Comparison of ENCODE assay signal across 12 mouse cellular contexts in the genomic region with DNA sequence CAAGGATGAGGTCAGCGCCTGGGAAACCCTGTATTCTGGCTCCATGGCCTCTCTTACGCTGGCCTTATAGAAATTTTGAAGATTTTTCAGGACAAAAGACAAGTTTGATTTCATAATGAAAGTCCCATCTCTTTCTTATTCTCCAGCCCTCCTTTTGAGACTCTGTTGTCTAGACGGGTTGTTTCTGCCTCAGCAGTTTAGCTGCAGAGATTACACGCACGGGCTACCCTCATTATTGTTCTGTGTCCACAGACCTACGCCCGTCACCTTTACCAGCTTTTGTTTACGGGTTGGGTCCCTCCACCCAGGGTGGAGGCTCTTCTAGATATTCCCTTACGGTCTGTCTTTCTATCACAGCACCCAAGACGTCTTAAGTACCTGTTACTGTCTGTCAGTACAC. TPM values are rescaled to one million over a fixed set of nuclear protein-coding genes. Genes with fewer than 3 reads are reported as not detected.
DNase-seq lines count a peak whose midpoint lies in the region; ATAC-seq and TF ChIP-seq lines count a peak whose summit lies in the region.
"Had no signal": no experiment of that assay in that cellular context is flagged by ENCODE, and none has a peak within 500 bp of the region (broad histone marks: within the 10 kb centered on the region; RNA-seq: fewer than 3 reads in every experiment).

No protein-coding gene starts in this region.

- H3K9me3 ChIP-seq in heart, embryonic 12.5 days (replicated peaks) = peaks cover 5% of the 10 kb centered on the region; the same call in 1 of the 2 replicates
- peaks cover 3% of the 10 kb centered on the region; the same call in 1 of the 2 replicates for H3K9me3 ChIP-seq in midbrain, embryonic 16.5 days (replicated peaks; ENCODE audit: control insufficient read depth, low read length, poor library complexity, severe bottlenecking)
- 0 out of 2 replicates have a peak, but pooled peaks cover 4% of the 10 kb centered on the region for H3K9me3 ChIP-seq in midbrain, postnatal 0 days (ENCODE audit: low read length)
- H3K9me3 ChIP-seq in limb, embryonic 10.5 days (replicated peaks) = peaks cover 5% of the 10 kb centered on the region
- H3K9me3 ChIP-seq in stomach, embryonic 16.5 days (replicated peaks; ENCODE audit: control insufficient read depth, low read length) = peaks cover 6% of the 10 kb centered on the region

- H3K27me3 ChIP-seq in heart, embryonic 12.5 days (replicated peaks) = no peaks in the 10 kb centered on the region
- H3K27me3 ChIP-seq in midbrain, embryonic 16.5 days (ENCODE audit: control insufficient read depth, insufficient read depth, low read depth, low read length) = no peaks in the 10 kb centered on the region
- H3K27me3 ChIP-seq in midbrain, postnatal 0 days (ENCODE audit: insufficient read depth, low read length) = no peaks in the 10 kb centered on the region
- H3K27me3 ChIP-seq in limb, embryonic 10.5 days (ENCODE audit: low read depth, poor library complexity, severe bottlenecking) = no peaks in the 10 kb centered on the region
- no peaks in the 10 kb centered on the region for H3K27me3 ChIP-seq in stomach, embryonic 16.5 days (ENCODE audit: control insufficient read depth, insufficient read depth, low read length)
- H3K27me3 ChIP-seq: embryonic facial prominence, embryonic 12.5 days had no signal

- peaks cover 67% of the 10 kb centered on the region for H3K4me1 ChIP-seq in heart, embryonic 12.5 days (replicated peaks)
- peaks cover 34% of the 10 kb centered on the region for H3K4me1 ChIP-seq in midbrain, embryonic 16.5 days (ENCODE audit: control insufficient read depth, insufficient read depth, low read length)
- peaks cover 16% of the 10 kb centered on the region; the same call in 1 of the 2 replicates for H3K4me1 ChIP-seq in midbrain, postnatal 0 days (ENCODE audit: insufficient read depth, low read length)
- peaks cover 42% of the 10 kb centered on the region for H3K4me1 ChIP-seq in limb, embryonic 10.5 days
- peaks cover 51% of the 10 kb centered on the region for H3K4me1 ChIP-seq in stomach, embryonic 16.5 days (ENCODE audit: control insufficient read depth, insufficient read depth, low read length)

- no peak overlapping the region for H3K4me3 ChIP-seq in heart, embryonic 12.5 days
- H3K4me3 ChIP-seq in midbrain, embryonic 16.5 days (ENCODE audit: low read depth, low read length) = no peak overlapping the region
- H3K4me3 ChIP-seq in midbrain, postnatal 0 days (ENCODE audit: low read depth, low read length) = no peak overlapping the region
- H3K4me3 ChIP-seq in limb, embryonic 10.5 days = no peak overlapping the region
- H3K4me3 ChIP-seq in stomach, embryonic 16.5 days (replicated peaks; ENCODE audit: low read length) = no peak overlapping the region
- H3K4me3 ChIP-seq: embryonic facial prominence, embryonic 12.5 days had no signal

- H3K9ac ChIP-seq in heart, embryonic 12.5 days = 0 out of 2 replicates have a peak overlapping the region, but pooled peaks have one; percentile 8
- H3K9ac ChIP-seq in midbrain, embryonic 16.5 days (ENCODE audit: low read depth, low read length) = no peak overlapping the region
- no peak overlapping the region for H3K9ac ChIP-seq in midbrain, postnatal 0 days (replicated peaks; ENCODE audit: low read length, poor library complexity, severe bottlenecking)
- H3K9ac ChIP-seq in stomach, embryonic 16.5 days (ENCODE audit: low read length) = peak overlapping the region; percentile 8; the same call in 1 of the 2 replicates
- H3K9ac ChIP-seq: embryonic facial prominence, embryonic 12.5 days had no signal

- no peak for ATAC-seq in heart, embryonic 12.5 days (ENCODE audit: insufficient number of reproducible peaks, low FRiP score)
- no peak for ATAC-seq in midbrain, embryonic 16.5 days
- ATAC-seq in midbrain, postnatal 0 days (ENCODE audit: low FRiP score) = no peak
- ATAC-seq in stomach, embryonic 16.5 days (ENCODE audit: insufficient read depth, low FRiP score) = no peak

- 69% methylated on average over 10 of the region's 10 CpGs for WGBS in heart, embryonic 12.5 days
- WGBS in midbrain, embryonic 16.5 days = 34% methylated on average over 10 of the region's 10 CpGs
- 45% methylated on average over 10 of the region's 10 CpGs for WGBS in midbrain, postnatal 0 days
- 83% methylated on average over 10 of the region's 10 CpGs for WGBS in limb, embryonic 10.5 days
- 60% methylated on average over 10 of the region's 10 CpGs for WGBS in stomach, embryonic 16.5 days

- intact Hi-C loops in heart, postnatal 14 days (cut with DNase I) = no loop called here

- no peak for TF ChIP-seq CTCF in midbrain, postnatal 0 days (IDR thresholded peaks at IDR 0.05)

- peaks cover 66% of the 10 kb centered on the region for H3K36me3 ChIP-seq in heart, embryonic 12.5 days
- H3K36me3 ChIP-seq in midbrain, embryonic 16.5 days (ENCODE audit: control insufficient read depth, insufficient read depth, low read length) = peaks cover 14% of the 10 kb centered on the region
- H3K36me3 ChIP-seq in midbrain, postnatal 0 days (ENCODE audit: insufficient read depth, low read length) = peaks cover 14% of the 10 kb centered on the region
- H3K36me3 ChIP-seq in limb, embryonic 10.5 days = peaks cover 39% of the 10 kb centered on the region
- H3K36me3 ChIP-seq in stomach, embryonic 16.5 days (ENCODE audit: control insufficient read depth, insufficient read depth, low read length) = peaks cover 15% of the 10 kb centered on the region

- no peak for DNase-seq in heart, postnatal 14 days
- no peak for DNase-seq in midbrain, postnatal 0 days (ENCODE audit: low spot score)
- no peak for DNase-seq in limb, embryonic 10.5 days (ENCODE audit: low spot score)
- no peak for DNase-seq in cerebellum, adult 11 months
- no peak for DNase-seq in gastrocnemius, postnatal 4 days (ENCODE audit: low spot score in 2 of 2)
- DNase-seq: kidney, postnatal 25 days; left cerebral cortex, postnatal 4 days had no signal

- peak overlapping the region; percentile 82 for H3K27ac ChIP-seq in heart, embryonic 12.5 days (ENCODE audit: poor library complexity, severe bottlenecking)
- H3K27ac ChIP-seq in midbrain, embryonic 16.5 days (ENCODE audit: low read length) = no peak overlapping the region
- H3K27ac ChIP-seq in midbrain, postnatal 0 days (ENCODE audit: low read depth, low read length) = no peak overlapping the region
- H3K27ac ChIP-seq in limb, embryonic 10.5 days = peak overlapping the region; percentile 56; the same call in 1 of the 2 replicates
- peak overlapping the region; percentile 84 for H3K27ac ChIP-seq in stomach, embryonic 16.5 days (ENCODE audit: low read length)
- H3K27ac ChIP-seq: embryonic facial prominence, embryonic 12.5 days had no signal

- 0 out of 2 replicates have a peak overlapping the region, but pooled peaks have one; percentile 4 for H3K4me2 ChIP-seq in heart, embryonic 12.5 days
- H3K4me2 ChIP-seq in midbrain, embryonic 16.5 days (ENCODE audit: low read length) = peak overlapping the region; percentile 67; the same call in 1 of the 2 replicates
- H3K4me2 ChIP-seq in midbrain, postnatal 0 days (ENCODE audit: low read depth, low read length, poor library complexity, severe bottlenecking) = no peak overlapping the region
- peak overlapping the region; percentile 82 for H3K4me2 ChIP-seq in stomach, embryonic 16.5 days (ENCODE audit: low read depth, low read length)
- H3K4me2 ChIP-seq: embryonic facial prominence, embryonic 12.5 days; midbrain, embryonic 11.5 days had no signal

RNA-seq across cellular contexts. Expression of gene Tpm1, which starts 9.3 kb away (rescaled TPM):
- polyA plus RNA-seq in heart, embryonic 12.5 days (2016; fragmentation: Nextera tagmentation; extraction: Ambion mirVana) = 4,565 and 4,650 TPM in 2 replicates
- over 10,000 TPM; 11,169 to 11,475 TPM for total RNA-seq in heart, postnatal 14 days (2021)
- polyA plus RNA-seq in midbrain, embryonic 16.5 days (2015; fragmentation: Nextera tagmentation; extraction: Ambion mirVana) = 156 and 159 TPM in 2 replicates
- 124 and 147 TPM in 2 replicates for total RNA-seq in midbrain, postnatal 0 days (2014; rRNA removed)
- 162 and 177 TPM in 2 replicates for polyA plus RNA-seq in midbrain, postnatal 0 days (2015; fragmentation: Nextera tagmentation; extraction: Ambion mirVana)
- 252 and 286 TPM in 2 replicates for polyA plus RNA-seq in limb, embryonic 10.5 days (2016; fragmentation: Nextera tagmentation; extraction: Ambion mirVana)
- polyA plus RNA-seq in stomach, embryonic 16.5 days (2015; fragmentation: Nextera tagmentation; extraction: Ambion mirVana) = 1,286 and 1,473 TPM in 2 replicates
- total RNA-seq in gastrocnemius, postnatal 4 days (2021) = 1,000 to 10,000 TPM; 7,029 to 7,975 TPM

Comparison
In these comparisons a context has a peak if more than half of its experiments do, and no peak if none do; other contexts are left out.
1. H3K27ac ChIP-seq: peak in heart, embryonic 12.5 days (single experiment), limb, embryonic 10.5 days (single experiment) and stomach, embryonic 16.5 days (single experiment); none in midbrain, embryonic 16.5 days (single experiment) and midbrain, postnatal 0 days (single experiment).
2. H3K9ac ChIP-seq: peak in heart, embryonic 12.5 days (single experiment) and stomach, embryonic 16.5 days (single experiment); none in midbrain, embryonic 16.5 days (single experiment) and midbrain, postnatal 0 days (single experiment).